9 mouse cellular contexts compared by ENCODE assay signal in genomic region chr3:83054759-83055158, GRCm38 (mm10). TPM values are rescaled to one million over a fixed set of nuclear protein-coding genes. Genes with fewer than 3 reads are reported as not detected.
DNase-seq lines count a peak whose midpoint lies in the region; ATAC-seq and TF ChIP-seq lines count a peak whose summit lies in the region.
"Had no signal": no experiment of that assay in that cellular context is flagged by ENCODE, and none has a peak within 500 bp of the region (broad histone marks: within the 10 kb centered on the region; RNA-seq: fewer than 3 reads in every experiment).

No protein-coding gene starts in this region.

- H3K27ac ChIP-seq in liver, adult 2 months (replicated peaks; ENCODE audit: insufficient read depth, low read depth, low read length), result peak overlapping the region; percentile 43
- H3K27ac ChIP-seq in embryonic facial prominence, embryonic 10.5 days (replicated peaks), result peak overlapping the region; percentile 35; the same call in 1 of the 2 replicates
- H3K27ac ChIP-seq in intestine, embryonic 15.5 days, result no peak overlapping the region
- no peak overlapping the region for H3K27ac ChIP-seq in neural tube, embryonic 14.5 days (ENCODE audit: low read depth, low read length)

- TF ChIP-seq POLR2A in liver, adult 2 months (IDR thresholded peaks at IDR 0.05; ENCODE audit: extremely low read depth, insufficient read depth, low read length), result no peak

- H3K9ac ChIP-seq in liver, adult 2 months (ENCODE audit: low read depth, low read length), result no peak overlapping the region
- no peak overlapping the region for H3K9ac ChIP-seq in intestine, embryonic 15.5 days
- H3K9ac ChIP-seq in neural tube, embryonic 14.5 days (replicated peaks; ENCODE audit: low read depth, low read length), result no peak overlapping the region

- peaks cover 13% of the 10 kb centered on the region; the same call in 1 of the 2 replicates for H3K36me3 ChIP-seq in liver, adult 2 months (ENCODE audit: control insufficient read depth, insufficient read depth, low read length)
- H3K36me3 ChIP-seq in embryonic facial prominence, embryonic 10.5 days (replicated peaks), result peaks cover 32% of the 10 kb centered on the region
- H3K36me3 ChIP-seq in intestine, embryonic 15.5 days, result 0 out of 2 replicates have a peak, but pooled peaks cover 4% of the 10 kb centered on the region
- peaks cover 13% of the 10 kb centered on the region for H3K36me3 ChIP-seq in neural tube, embryonic 14.5 days (ENCODE audit: control insufficient read depth, insufficient read depth, low read length)

- H3K4me3 ChIP-seq in liver, adult 2 months (ENCODE audit: insufficient read depth, low read depth, low read length), result peak overlapping the region; percentile 12
- H3K4me3 ChIP-seq in embryonic facial prominence, embryonic 10.5 days, result peak overlapping the region; percentile 73
- peak overlapping the region; percentile 75 for H3K4me3 ChIP-seq in intestine, embryonic 15.5 days (replicated peaks)
- H3K4me3 ChIP-seq in neural tube, embryonic 14.5 days (ENCODE audit: low read depth, low read length), result peak overlapping the region; percentile 57

- peak overlapping the region; percentile 49 for H3K4me2 ChIP-seq in intestine, embryonic 15.5 days (replicated peaks)
- 0 out of 2 replicates have a peak overlapping the region, but pooled peaks have one; percentile 32 for H3K4me2 ChIP-seq in neural tube, embryonic 14.5 days (ENCODE audit: low read depth, low read length)

- peaks cover 25% of the 10 kb centered on the region for H3K4me1 ChIP-seq in liver, adult 2 months (ENCODE audit: control insufficient read depth, insufficient read depth, low read length)
- H3K4me1 ChIP-seq in embryonic facial prominence, embryonic 10.5 days, result peaks cover 9% of the 10 kb centered on the region
- H3K4me1 ChIP-seq in intestine, embryonic 15.5 days (replicated peaks), result peaks cover 5% of the 10 kb centered on the region
- peaks cover 9% of the 10 kb centered on the region for H3K4me1 ChIP-seq in neural tube, embryonic 14.5 days (ENCODE audit: control insufficient read depth, insufficient read depth, low read length)

- no peaks in the 10 kb centered on the region for H3K9me3 ChIP-seq in embryonic facial prominence, embryonic 10.5 days
- H3K9me3 ChIP-seq in intestine, embryonic 15.5 days, result no peaks in the 10 kb centered on the region
- no peaks in the 10 kb centered on the region for H3K9me3 ChIP-seq in neural tube, embryonic 14.5 days (ENCODE audit: control insufficient read depth, low read length)

- no peak for TF ChIP-seq CTCF in liver, adult 2 months (IDR thresholded peaks at IDR 0.05; ENCODE audit: low read depth, low read length)

- DNase-seq in liver, adult 2 months (ENCODE audit: extremely low read depth, low read depth, low spot score), result no peak
- DNase-seq in liver, result no peak
- no peak for DNase-seq in embryonic facial prominence, embryonic 10.5 days (ENCODE audit: low spot score)
- no peak for DNase-seq in gastrocnemius, postnatal 10 days
- no peak for DNase-seq in cerebellum, adult 8-10 months
- DNase-seq in layer of hippocampus, adult 11-12 months (ENCODE audit: low spot score), result no peak

- no peaks in the 10 kb centered on the region for H3K27me3 ChIP-seq in liver, adult 2 months (ENCODE audit: control insufficient read depth, insufficient read depth, low read length)
- H3K27me3 ChIP-seq in embryonic facial prominence, embryonic 10.5 days (replicated peaks; ENCODE audit: low read depth, poor library complexity, severe bottlenecking), result no peaks in the 10 kb centered on the region
- H3K27me3 ChIP-seq in intestine, embryonic 15.5 days (replicated peaks), result no peaks in the 10 kb centered on the region
- H3K27me3 ChIP-seq in neural tube, embryonic 14.5 days (ENCODE audit: control insufficient read depth, insufficient read depth, low read length), result no peaks in the 10 kb centered on the region

- ATAC-seq in intestine, embryonic 15.5 days, result no peak
- ATAC-seq in neural tube, embryonic 14.5 days (ENCODE audit: low read depth), result no peak

- 22% methylated on average over 13 of the region's 13 CpGs for WGBS in liver, adult 2 months
- 37% methylated on average over 13 of the region's 13 CpGs for WGBS in embryonic facial prominence, embryonic 10.5 days
- WGBS in intestine, embryonic 15.5 days, result 32% methylated on average over 13 of the region's 13 CpGs
- WGBS in neural tube, embryonic 14.5 days, result 39% methylated on average over 13 of the region's 13 CpGs

- peaks cover 8% of the 10 kb centered on the region; the same call in 1 of the 2 replicates for H3K79me2 ChIP-seq in liver, adult 2 months (ENCODE audit: control insufficient read depth, insufficient read depth, low read length)

RNA-seq across cellular contexts. Expression of gene Plrg1, which starts 0.6 kb away (rescaled TPM):
- total RNA-seq in liver, adult 2 months (2014; rRNA removed), result 34.1 and 35.1 TPM in 2 replicates
- 20.7 and 21.8 TPM in 2 replicates for polyA plus RNA-seq in liver, adult 2 months (2012; rRNA removed)
- polyA plus RNA-seq in embryonic facial prominence, embryonic 10.5 days (2016; fragmentation: Nextera tagmentation; extraction: Ambion mirVana), result 133 and 139 TPM in 2 replicates
- polyA plus RNA-seq in intestine, embryonic 15.5 days (2015; fragmentation: Nextera tagmentation; extraction: Ambion mirVana), result 87.4 and 88.3 TPM in 2 replicates
- polyA plus RNA-seq in neural tube, embryonic 14.5 days (2014; fragmentation: Nextera tagmentation; extraction: Ambion mirVana), result 103 and 108 TPM in 2 replicates
- 10 to 100 TPM; 29.0 to 32.2 TPM for total RNA-seq in gastrocnemius, postnatal 10 days (2021)

RNA-seq across cellular contexts. Expression of gene Fgb, which starts 5.1 kb away (rescaled TPM):
- 2,420 and 2,798 TPM in 2 replicates for total RNA-seq in liver, adult 2 months (2014; rRNA removed)
- 918 and 923 TPM in 2 replicates for polyA plus RNA-seq in liver, adult 2 months (2012; rRNA removed)
- polyA plus RNA-seq in embryonic facial prominence, embryonic 10.5 days (2016; fragmentation: Nextera tagmentation; extraction: Ambion mirVana), result not detected in 2 replicates
- 7.0 and 9.4 TPM in 2 replicates for polyA plus RNA-seq in intestine, embryonic 15.5 days (2015; fragmentation: Nextera tagmentation; extraction: Ambion mirVana)
- polyA plus RNA-seq in neural tube, embryonic 14.5 days (2014; fragmentation: Nextera tagmentation; extraction: Ambion mirVana), result 0.15 and 0.18 TPM in 2 replicates
- under 1 TPM in 1 of 2 experiments, not detected in 1; 0.50 TPM for total RNA-seq in gastrocnemius, postnatal 10 days (2021)
- total RNA-seq: monocyte, adult 5-6 weeks had no signal

RNA-seq across cellular contexts. Expression of gene Fga, which starts 28.9 kb away (rescaled TPM):
- total RNA-seq in liver, adult 2 months (2014; rRNA removed), result 3,320 and 3,369 TPM in 2 replicates
- 877 and 984 TPM in 2 replicates for polyA plus RNA-seq in liver, adult 2 months (2012; rRNA removed)
- polyA plus RNA-seq in embryonic facial prominence, embryonic 10.5 days (2016; fragmentation: Nextera tagmentation; extraction: Ambion mirVana), result not detected in 2 replicates
- polyA plus RNA-seq in intestine, embryonic 15.5 days (2015; fragmentation: Nextera tagmentation; extraction: Ambion mirVana), result 8.1 and 13.6 TPM in 2 replicates
- polyA plus RNA-seq in neural tube, embryonic 14.5 days (2014; fragmentation: Nextera tagmentation; extraction: Ambion mirVana), result 0.35 and 0.37 TPM in 2 replicates
- 1 to 10 TPM in 1 of 2 experiments, not detected in 1; 1.1 TPM for total RNA-seq in gastrocnemius, postnatal 10 days (2021)
- total RNA-seq: monocyte, adult 5-6 weeks had no signal

RNA-seq across cellular contexts. Expression of gene Fgg, which starts 47.2 kb away (rescaled TPM):
- 3,843 and 4,358 TPM in 2 replicates for total RNA-seq in liver, adult 2 months (2014; rRNA removed)
- polyA plus RNA-seq in liver, adult 2 months (2012; rRNA removed), result 2,564 and 2,816 TPM in 2 replicates
- polyA plus RNA-seq in embryonic facial prominence, embryonic 10.5 days (2016; fragmentation: Nextera tagmentation; extraction: Ambion mirVana), result 0.16 and 0.18 TPM in 2 replicates
- 6.4 and 10.7 TPM in 2 replicates for polyA plus RNA-seq in intestine, embryonic 15.5 days (2015; fragmentation: Nextera tagmentation; extraction: Ambion mirVana)
- 0.23 and 0.45 TPM in 2 replicates for polyA plus RNA-seq in neural tube, embryonic 14.5 days (2014; fragmentation: Nextera tagmentation; extraction: Ambion mirVana)
- total RNA-seq in gastrocnemius, postnatal 10 days (2021), result under 1 TPM in 1 of 2 experiments, not detected in 1; 0.86 TPM
- total RNA-seq: monocyte, adult 5-6 weeks had no signal

Comparison
In these comparisons a context has a peak if more than half of its experiments do, and no peak if none do; other contexts are left out.
1. H3K27ac ChIP-seq: peak in liver, adult 2 months (single experiment) and embryonic facial prominence, embryonic 10.5 days (single experiment); none in intestine, embryonic 15.5 days (single experiment) and neural tube, embryonic 14.5 days (single experiment).
2. H3K4me3 ChIP-seq: peak in every context shown above with its lines; median percentile 75 in intestine, embryonic 15.5 days; 73 in embryonic facial prominence, embryonic 10.5 days; 57 in neural tube, embryonic 14.5 days; 12 in liver, adult 2 months.
3. RNA of gene Fgb, which starts 5.1 kb away (polyA plus RNA-seq): 918 to 923 TPM in liver, adult 2 months; 7.0 to 9.4 TPM in intestine, embryonic 15.5 days, 0.15 to 0.18 TPM in neural tube, embryonic 14.5 days and not detected in embryonic facial prominence, embryonic 10.5 days; every median in the first group is over 10 times any median in the second.
4. RNA of gene Fga, which starts 28.9 kb away (polyA plus RNA-seq): 877 to 984 TPM in liver, adult 2 months; 8.1 to 13.6 TPM in intestine, embryonic 15.5 days, 0.35 to 0.37 TPM in neural tube, embryonic 14.5 days and not detected in embryonic facial prominence, embryonic 10.5 days; every median in the first group is over 10 times any median in the second.